ENCODE assay signal across 8 mouse cellular contexts in the genomic region with DNA sequence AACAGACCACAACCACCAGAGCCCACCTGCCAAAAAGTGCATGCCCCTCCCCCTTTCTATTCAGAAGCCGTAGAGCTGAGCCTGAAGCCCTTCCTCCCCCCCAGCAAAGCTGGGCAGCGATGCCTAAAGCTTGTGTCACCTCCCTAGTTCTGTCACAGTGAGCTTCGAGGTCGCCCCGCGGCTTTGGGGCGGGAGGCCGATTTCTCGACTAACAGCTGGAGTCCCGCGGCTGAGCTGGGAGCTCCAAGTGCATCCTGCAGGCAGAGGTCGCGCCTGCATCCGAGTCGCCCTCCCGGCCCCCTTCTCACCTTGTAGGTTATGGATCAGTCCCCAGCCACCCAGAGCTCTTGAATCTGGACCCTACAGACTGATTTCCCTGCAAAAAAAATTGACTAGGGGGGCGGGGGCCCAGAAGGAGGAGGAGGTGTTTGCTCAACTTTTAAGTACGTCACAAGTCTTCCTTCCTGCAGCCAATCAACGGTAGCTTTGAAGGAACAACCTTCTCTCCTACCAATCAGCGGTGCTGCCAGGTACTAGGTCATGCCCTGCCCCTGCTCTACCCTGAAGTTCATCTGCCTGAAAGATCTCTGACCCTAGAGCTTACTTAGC. TPM values are rescaled to one million over a fixed set of nuclear protein-coding genes. Genes with fewer than 3 reads are reported as not detected.
DNase-seq lines count a peak whose midpoint lies in the region; ATAC-seq and TF ChIP-seq lines count a peak whose summit lies in the region.

A gene (minus strand): TSS at position 414 of the 609 bp plus-strand sequence.

- no peaks in the 10 kb centered on the region for H3K9me3 ChIP-seq in forebrain, embryonic 15.5 days
- H3K9me3 ChIP-seq in hindbrain, embryonic 11.5 days (ENCODE audit: control insufficient read depth, low read length) = no peaks in the 10 kb centered on the region

- TF ChIP-seq POLR2A in small intestine, adult 2 months (IDR thresholded peaks at IDR 0.05; ENCODE audit: low read depth, low read length) = no peak

- peak; percentile 9 to 10 for DNase-seq in left cerebral cortex, adult 2 months (ENCODE audit: extremely low spot score in 1 of 2, low spot score in 2 of 2)
- DNase-seq in left cerebral cortex, adult 9 months (ENCODE audit: low spot score in 2 of 2) = no peak
- peak; percentile 48 for DNase-seq in hindbrain, embryonic 11.5 days (ENCODE audit: low spot score)
- peak; percentile 5 for DNase-seq in layer of hippocampus, adult 9-11 months
- DNase-seq in lung, postnatal 14 days = peak; percentile 12
- DNase-seq in urinary bladder, postnatal 10 days (ENCODE audit: low spot score) = no peak

- H3K4me1 ChIP-seq in forebrain, embryonic 15.5 days = peaks cover 9% of the 10 kb centered on the region
- H3K4me1 ChIP-seq in hindbrain, embryonic 11.5 days (replicated peaks; ENCODE audit: control insufficient read depth, insufficient read depth, low read length) = no peaks in the 10 kb centered on the region
- H3K4me1 ChIP-seq in small intestine, adult 2 months (ENCODE audit: control insufficient read depth, insufficient read depth, insufficient read length, low read length) = no peaks in the 10 kb centered on the region

- H3K9ac ChIP-seq in forebrain, embryonic 15.5 days (replicated peaks) = peak within 1 kb of the TSS; percentile 18; the same call in 1 of the 2 replicates
- H3K9ac ChIP-seq in hindbrain, embryonic 11.5 days (ENCODE audit: low read depth, low read length) = 0 out of 2 replicates have a peak within 1 kb of the TSS, but pooled peaks have one; percentile 42

- intact Hi-C loops in left cerebral cortex, adult 2 months (cut with DNase I) = no loop called here

- no peaks in the 10 kb centered on the region for H3K27me3 ChIP-seq in forebrain, embryonic 15.5 days
- H3K27me3 ChIP-seq in hindbrain, embryonic 11.5 days (ENCODE audit: control insufficient read depth, insufficient read depth, low read length) = no peaks in the 10 kb centered on the region
- no peaks in the 10 kb centered on the region for H3K27me3 ChIP-seq in small intestine, adult 2 months (ENCODE audit: control insufficient read depth, insufficient read depth, low read length)

- ATAC-seq in forebrain, embryonic 15.5 days (replicated peaks) = peak; percentile 82
- ATAC-seq in hindbrain, embryonic 11.5 days (ENCODE audit: low FRiP score) = peak; percentile 83

- no peak for TF ChIP-seq CTCF in left cerebral cortex, adult 2 months (IDR thresholded peaks at IDR 0.05)
- TF ChIP-seq CTCF in small intestine, adult 2 months (IDR thresholded peaks at IDR 0.05; ENCODE audit: extremely low read depth, insufficient read length, insufficient replicate concordance, low read depth, low read length) = no peak

- H3K27ac ChIP-seq in left cerebral cortex, adult 2 months = no peak within 1 kb of the TSS
- no peak within 1 kb of the TSS for H3K27ac ChIP-seq in forebrain, embryonic 15.5 days (replicated peaks)
- H3K27ac ChIP-seq in hindbrain, embryonic 11.5 days (ENCODE audit: low read depth, low read length) = no peak within 1 kb of the TSS
- H3K27ac ChIP-seq in small intestine, adult 2 months (ENCODE audit: insufficient read depth, low read depth, low read length) = no peak within 1 kb of the TSS

- H3K4me3 ChIP-seq in left cerebral cortex, adult 2 months = peak within 1 kb of the TSS; percentile 38
- peak within 1 kb of the TSS; percentile 40 for H3K4me3 ChIP-seq in forebrain, embryonic 15.5 days
- peak within 1 kb of the TSS; percentile 39 for H3K4me3 ChIP-seq in hindbrain, embryonic 11.5 days (ENCODE audit: low read depth, low read length)
- peak within 1 kb of the TSS; percentile 36 for H3K4me3 ChIP-seq in small intestine, adult 2 months (ENCODE audit: low read depth, low read length)

- H3K4me2 ChIP-seq in forebrain, embryonic 15.5 days (replicated peaks) = peak within 1 kb of the TSS; percentile 65
- peak within 1 kb of the TSS; percentile 76 for H3K4me2 ChIP-seq in hindbrain, embryonic 11.5 days (replicated peaks; ENCODE audit: low read depth, low read length)

- H3K36me3 ChIP-seq in forebrain, embryonic 15.5 days = no peaks in the 10 kb centered on the region
- H3K36me3 ChIP-seq in hindbrain, embryonic 11.5 days (ENCODE audit: control insufficient read depth, insufficient read depth, low read length) = no peaks in the 10 kb centered on the region
- H3K36me3 ChIP-seq in small intestine, adult 2 months (ENCODE audit: control insufficient read depth, insufficient read depth, low read length) = no peaks in the 10 kb centered on the region

- WGBS in forebrain, embryonic 15.5 days = under 1% methylated on average over 20 of the region's 20 CpGs
- 1% methylated on average over 20 of the region's 20 CpGs for WGBS in hindbrain, embryonic 11.5 days
- WGBS in small intestine, adult 2 months = 2% methylated on average over 20 of the region's 20 CpGs

RNA-seq across cellular contexts. Expression of the gene that starts here (rescaled TPM):
- total RNA-seq in left cerebral cortex, adult 2 months (2021) = 1 to 10 TPM; 4.5 to 5.2 TPM
- 0.42 and 0.62 TPM in 2 replicates for polyA plus RNA-seq in forebrain, embryonic 15.5 days (2015; fragmentation: Nextera tagmentation; extraction: Ambion mirVana)
- polyA plus RNA-seq in hindbrain, embryonic 11.5 days (2014; fragmentation: Nextera tagmentation; extraction: Ambion mirVana) = 1.8 and 2.0 TPM in 2 replicates
- polyA plus RNA-seq in small intestine, adult 2 months (2012; rRNA removed) = 0.37 TPM in 1 of 2 replicates, not detected in the other

Comparison
In these comparisons a context has a peak if more than half of its experiments do, and no peak if none do; other contexts are left out.
1. DNase-seq: peak in left cerebral cortex, adult 2 months (2 of 2), hindbrain, embryonic 11.5 days (single experiment), layer of hippocampus, adult 9-11 months (single experiment) and lung, postnatal 14 days (single experiment); none in left cerebral cortex, adult 9 months (0 of 2) and urinary bladder, postnatal 10 days (single experiment).
2. Peak in ATAC-seq, H3K4me3 ChIP-seq, H3K9ac ChIP-seq and H3K4me2 ChIP-seq in forebrain, embryonic 15.5 days; RNA of the gene not detected or under 1 TPM.
3. Peak in every context shown above with its lines, with median percentiles within 50 percentile points of each other: H3K4me3 ChIP-seq.